Mouse (Mus musculus) megakaryocyte, embryonic 14.5 days (primary cell): ENCODE measurements around the gene Slc17a7. TPM values are rescaled to one million over a fixed set of nuclear protein-coding genes. Genes with fewer than 3 reads are reported as not detected.
"Not testable (repeated sequence)": the region's sequence is repeated elsewhere in the genome, so short reads cannot be mapped to it uniquely, and the experiment has no call there.

ENCODE experiments used
- H3K27me3 ChIP-seq: replicated peaks from 2 replicates; pipeline ENCODE3; 2012; ENCODE audit warnings: inconsistent platforms
- H3K36me3 ChIP-seq: replicated peaks from 2 replicates; pipeline ENCODE3; 2012; ENCODE audit warnings: low read length, inconsistent platforms, mixed read lengths
- H3K4me1 ChIP-seq: 2 replicates; pipeline ENCODE4 v1.6.1; 2012; ENCODE audit warnings: inconsistent platforms
- H3K4me3 ChIP-seq: replicated peaks from 2 replicates; pipeline ENCODE3; 2012; ENCODE audit warnings: moderate library complexity, mild to moderate bottlenecking, inconsistent platforms
- H3K9me3 ChIP-seq: 2 replicates; pipeline ENCODE4 v1.6.1; 2012; ENCODE audit warnings: inconsistent platforms
- FLI1 ChIP-seq: IDR thresholded peaks from 2 replicates; pipeline ENCODE4 v1.6.1; 2012; ENCODE audit warnings: low read length, inconsistent platforms, mixed read lengths
- GATA1 ChIP-seq: IDR thresholded peaks from 3 replicates; pipeline ENCODE4 v1.6.1; 2012; ENCODE audit warnings: mixed read lengths, low read length, inconsistent platforms, borderline replicate concordance
- polyA plus RNA-seq: library from polyadenylated mRNA; stranded (reverse); fragments of >175 nt; gene quantifications from 2 replicates; pipeline ENCODE4 v1.2.3, GENCODE M21; 2012; ENCODE audit warnings: low replicate concordance; ENCODE audit not compliant: insufficient read depth

Slc17a7 gene
- polyA plus RNA-seq, 1 experiment, result 0.06 TPM

DNA sequence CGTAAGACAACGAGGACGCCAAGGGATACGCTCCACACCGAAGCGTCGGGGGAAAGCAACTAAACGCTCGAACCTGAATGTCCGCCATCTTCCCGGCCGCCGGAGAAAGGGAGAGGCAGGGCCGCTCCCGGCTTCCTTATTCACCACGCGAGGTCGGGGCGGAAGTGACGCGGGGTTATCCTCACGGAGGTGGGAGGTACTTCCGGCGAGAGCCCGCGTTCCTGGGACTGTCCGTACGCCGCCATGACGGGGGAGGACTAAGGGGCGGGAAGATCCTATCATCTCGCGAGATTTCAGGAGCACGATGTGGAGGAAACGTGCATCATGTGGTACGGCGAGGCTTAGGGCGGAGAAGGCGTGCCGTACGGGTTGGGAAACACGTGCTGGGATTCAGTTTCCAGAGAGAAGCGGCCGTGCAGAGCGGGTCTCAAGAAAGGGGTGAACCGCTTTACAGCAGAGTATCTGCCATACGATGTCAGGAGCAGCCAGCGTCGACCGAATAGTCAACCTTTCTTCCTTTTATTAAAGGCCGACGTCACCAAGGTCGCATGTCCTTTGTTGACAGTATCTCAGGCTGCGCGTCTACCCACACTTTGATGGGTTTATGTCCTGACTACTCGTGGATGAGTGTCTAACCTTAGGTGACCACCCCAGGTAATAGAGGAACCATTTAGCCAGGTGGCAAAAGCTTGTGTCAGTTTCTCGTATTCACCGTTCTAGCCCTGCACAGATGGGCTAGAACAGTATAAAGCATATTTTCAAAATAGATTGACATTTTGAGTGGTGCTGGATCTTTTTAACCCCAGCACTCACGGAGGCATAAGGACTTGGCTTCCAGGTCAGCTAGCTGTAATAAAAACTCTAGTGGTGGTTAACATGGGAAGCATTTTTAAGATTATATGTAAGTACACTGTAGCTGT lies 39.3 kb upstream of the Slc17a7 start, which contains the start of gene Rps11:
Rps11 (minus strand) TSS at position 216 of the 920 bp plus-strand sequence.
- Histone ChIP-seq H3K4me3 (peak within 1 kb of the TSS; percentile 99), H3K36me3 (peaks cover 69% of the 10 kb centered on the region), H3K9me3 (no peaks in the 10 kb centered on the region), H3K27me3 (no peaks in the 10 kb centered on the region), H3K4me1 (peaks cover 78% of the 10 kb centered on the region)
- TF ChIP-seq GATA1, result 0 out of 3 replicates have a peak, but pooled peaks have one; percentile 27
- peak; percentile 95 for TF ChIP-seq FLI1

GRCm38 (mm10) chr7:45125144-45125600 lies 38.6 kb upstream of the Slc17a7 start:
- no peak for TF ChIP-seq GATA1
- no peak for TF ChIP-seq FLI1
- peaks cover 79% of the 10 kb centered on the region for H3K4me1 ChIP-seq
- no peak overlapping the region for H3K4me3 ChIP-seq
- H3K9me3 ChIP-seq, result no peaks in the 10 kb centered on the region
- H3K36me3 ChIP-seq, result peaks cover 64% of the 10 kb centered on the region
- H3K27me3 ChIP-seq, result no peaks in the 10 kb centered on the region

GRCm38 (mm10) chr7:45125649-45126048 lies 38.1 kb upstream of the Slc17a7 start:
- Histone ChIP-seq H3K4me1 (peaks cover 77% of the 10 kb centered on the region), H3K36me3 (peaks cover 62% of the 10 kb centered on the region)
- H3K4me3 ChIP-seq, result not testable (repeated sequence)

DNA sequence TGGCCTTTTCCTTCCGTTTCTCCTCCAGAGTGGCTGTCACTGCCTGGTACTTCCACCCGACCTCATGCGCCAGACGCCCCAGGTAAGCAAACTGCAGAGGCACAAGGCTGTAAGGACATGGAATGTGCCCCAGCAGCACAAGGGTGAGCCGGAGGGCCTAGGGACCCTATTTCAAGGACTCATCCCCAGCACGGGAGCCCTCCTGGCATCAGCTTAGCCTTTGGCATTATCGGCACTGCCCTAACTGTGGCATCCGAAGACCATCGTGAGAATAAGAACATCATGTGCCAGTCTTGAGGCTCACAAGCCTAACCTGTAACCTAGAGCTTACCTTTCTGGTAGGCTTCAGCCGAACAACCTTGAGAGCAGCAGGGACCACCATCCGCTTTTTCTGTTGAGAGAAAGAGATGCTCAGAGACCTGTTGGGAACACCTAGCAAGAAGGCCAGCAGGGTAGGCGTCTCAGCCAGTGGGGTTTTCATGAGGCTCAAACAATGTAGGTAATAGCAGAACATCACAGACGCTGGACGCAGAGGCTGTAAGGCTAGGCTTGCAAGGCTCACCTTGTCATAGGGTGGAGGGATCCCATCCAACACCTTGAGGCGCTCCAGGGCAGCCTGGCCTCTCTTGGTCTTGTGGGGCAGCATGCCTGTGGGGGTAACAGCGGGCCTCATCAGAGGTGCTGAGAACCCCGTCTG lies 37.5 kb upstream of the Slc17a7 start:
- Histone ChIP-seq H3K27me3 (no peaks in the 10 kb centered on the region), H3K9me3 (no peaks in the 10 kb centered on the region), H3K36me3 (peaks cover 61% of the 10 kb centered on the region), H3K4me1 (peaks cover 76% of the 10 kb centered on the region), H3K4me3 (peak overlapping the region; percentile 98)
- no peak for TF ChIP-seq GATA1
- no peak for TF ChIP-seq FLI1

More at GRCm38 (mm10) chr7:45125649-45126048, 38.1 kb upstream of the Slc17a7 start:
- H3K27me3 ChIP-seq, H3K9me3 ChIP-seq: not testable (repeated sequence)

DNA sequence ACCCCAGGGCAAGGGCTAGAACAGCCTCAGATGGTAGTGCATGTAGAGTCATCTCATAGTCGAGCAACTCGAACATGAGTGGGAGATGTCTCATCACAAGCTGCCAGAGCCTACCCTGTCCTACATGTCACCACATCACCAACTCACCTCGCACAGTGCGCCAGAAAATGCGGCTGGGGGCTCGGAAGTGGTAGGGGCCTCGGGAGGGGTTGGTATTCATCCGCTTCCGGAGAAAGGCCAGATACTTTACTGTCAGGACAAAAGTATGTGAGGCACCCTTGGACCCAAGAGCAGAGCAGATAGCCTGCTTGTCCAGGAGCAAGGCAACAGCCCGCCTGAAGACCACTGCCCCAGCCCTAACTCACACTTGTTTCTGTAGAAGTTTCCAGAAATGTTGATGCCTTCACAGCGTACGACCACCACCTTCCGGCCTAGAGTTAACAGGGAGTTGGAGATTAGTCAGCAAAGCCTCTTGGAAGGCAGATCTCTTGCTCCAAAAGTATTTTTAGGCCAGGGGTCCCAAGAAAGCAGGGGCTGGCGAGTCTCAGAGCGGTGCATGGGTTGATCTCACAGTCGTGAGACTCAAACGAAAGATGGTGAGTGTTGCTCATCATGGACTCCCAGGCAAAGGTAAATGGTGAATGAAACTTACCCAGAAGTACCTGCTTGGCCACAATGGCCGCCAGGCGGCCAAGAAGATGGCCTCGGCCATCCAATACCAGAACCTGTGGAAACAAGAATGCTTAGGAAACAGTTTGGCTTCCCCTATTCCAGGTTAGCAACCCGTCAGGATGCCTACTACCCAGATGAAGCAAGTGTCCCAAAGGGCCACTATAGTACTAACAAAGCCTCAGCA lies 36.7 kb upstream of the Slc17a7 start:
- Histone ChIP-seq H3K4me1 (peaks cover 75% of the 10 kb centered on the region), H3K9me3 (no peaks in the 10 kb centered on the region), H3K27me3 (no peaks in the 10 kb centered on the region), H3K4me3 (peak overlapping the region; percentile 98), H3K36me3 (peaks cover 61% of the 10 kb centered on the region)
- TF ChIP-seq GATA1 (no peak), FLI1 (no peak)

- no peaks in the 10 kb centered on the region for H3K27me3 ChIP-seq
- TF ChIP-seq FLI1 (no peak), GATA1 (no peak)
- peak overlapping the region; percentile 98 for H3K4me3 ChIP-seq
- H3K36me3 ChIP-seq, result peaks cover 61% of the 10 kb centered on the region
- peaks cover 75% of the 10 kb centered on the region for H3K4me1 ChIP-seq
- no peaks in the 10 kb centered on the region for H3K9me3 ChIP-seq
These were observed 36.0 kb upstream of the Slc17a7 start for GRCm38 (mm10) chr7:45127700-45128224.

GRCm38 (mm10) chr7:45128624-45129246 lies 35.0 kb upstream of the Slc17a7 start, which contains the start of gene Rpl13a:
Gene Rpl13a, minus strand, starts transcription at chr7:45128761.
- Histone ChIP-seq H3K4me3 (peak within 1 kb of the TSS; percentile 98), H3K36me3 (peaks cover 65% of the 10 kb centered on the region), H3K4me1 (peaks cover 73% of the 10 kb centered on the region), H3K27me3 (no peaks in the 10 kb centered on the region), H3K9me3 (peaks cover 3% of the 10 kb centered on the region; the same call in 1 of the 2 replicates)
- TF ChIP-seq GATA1 (no peak), FLI1 (no peak)

- no peaks in the 10 kb centered on the region for H3K27me3 ChIP-seq
- H3K4me1 ChIP-seq, result peaks cover 79% of the 10 kb centered on the region
- TF ChIP-seq GATA1, result no peak
- TF ChIP-seq FLI1, result no peak
- peaks cover 71% of the 10 kb centered on the region for H3K36me3 ChIP-seq
- H3K9me3 ChIP-seq, result peaks cover 3% of the 10 kb centered on the region; the same call in 1 of the 2 replicates
- peak overlapping the region; percentile 98 for H3K4me3 ChIP-seq
These were observed 34.4 kb upstream of the Slc17a7 start for GRCm38 (mm10) chr7:45129318-45129717.
